Mouse (Mus musculus) olfactory bulb, adult 2 months (tissue): ENCODE measurements around the gene Trpt1. TPM values are rescaled to one million over a fixed set of nuclear protein-coding genes. Genes with fewer than 3 reads are reported as not detected.

Experiments
- H3K27ac ChIP-seq: fragments of 200-500 bp; 2 replicates; pipeline ENCODE4 v1.5.1; 2012; ENCODE audit warnings: low read depth, low read length; ENCODE audit not compliant: insufficient read depth
- H3K4me1 ChIP-seq: fragments of 200-500 bp; 2 replicates; pipeline ENCODE4 v1.6.1; 2012; ENCODE audit warnings: low read length; ENCODE audit not compliant: control insufficient read depth, insufficient read depth
- H3K4me3 ChIP-seq: fragments of 200-500 bp; 2 replicates; pipeline ENCODE4 v1.5.1; 2012; ENCODE audit warnings: mild to moderate bottlenecking, low read depth, low read length, moderate library complexity; ENCODE audit not compliant: insufficient read depth
- CTCF ChIP-seq: fragments of 200-500 bp; IDR thresholded peaks from 2 replicates; pipeline ENCODE4 v1.5.1; 2012; ENCODE audit warnings: low read depth, mild to moderate bottlenecking, low read length, moderate library complexity; ENCODE audit not compliant: insufficient read depth
- POLR2A ChIP-seq: fragments of 200-500 bp; IDR thresholded peaks from 2 replicates; pipeline ENCODE4 v1.6.1; 2012; ENCODE audit warnings: mild to moderate bottlenecking, low read depth, low read length, moderate library complexity; ENCODE audit not compliant: insufficient read depth
- WGBS: fragments of 180-500 bp; shearing (Covaris S2); methylation state at CpG from one replicate; pipeline ENCODE4 v1.1.7; 2018; 5-methylcytosine and 5-hydroxymethylcytosine counted together
- polyA plus RNA-seq: library from polyadenylated mRNA; stranded (reverse); fragments of >200 nt; gene quantifications from 2 replicates; pipeline ENCODE4 v1.2.4, GENCODE M21; 2012; ENCODE audit warnings: low replicate concordance; ENCODE audit not compliant: missing spikeins, insufficient read depth, insufficient read length

Trpt1 gene
- polyA plus RNA-seq, 1 experiment, result not detected

DNA sequence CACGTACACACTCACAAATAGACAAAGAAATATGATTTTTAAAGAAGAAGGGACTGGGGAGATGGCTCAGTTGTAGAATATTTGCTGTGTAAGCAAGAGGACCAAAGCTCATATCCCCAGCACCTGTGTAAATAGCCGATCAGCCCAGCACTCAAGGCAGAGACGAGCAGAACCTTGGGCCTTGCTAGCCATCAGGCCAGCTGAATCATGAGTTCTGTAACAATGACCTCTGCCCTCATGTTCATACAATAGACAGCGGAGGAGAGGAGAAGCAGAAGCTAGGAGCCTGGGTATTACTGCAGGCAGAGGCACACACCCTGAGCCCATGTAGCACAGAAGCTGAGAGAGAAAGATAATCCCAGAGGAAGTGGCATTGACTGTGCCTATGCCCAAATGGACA lies 16.5 kb downstream of the Trpt1 start:
- TF ChIP-seq CTCF (no peak), POLR2A (no peak)
- WGBS, result 87% methylated on average over 4 of the region's 4 CpGs

DNA sequence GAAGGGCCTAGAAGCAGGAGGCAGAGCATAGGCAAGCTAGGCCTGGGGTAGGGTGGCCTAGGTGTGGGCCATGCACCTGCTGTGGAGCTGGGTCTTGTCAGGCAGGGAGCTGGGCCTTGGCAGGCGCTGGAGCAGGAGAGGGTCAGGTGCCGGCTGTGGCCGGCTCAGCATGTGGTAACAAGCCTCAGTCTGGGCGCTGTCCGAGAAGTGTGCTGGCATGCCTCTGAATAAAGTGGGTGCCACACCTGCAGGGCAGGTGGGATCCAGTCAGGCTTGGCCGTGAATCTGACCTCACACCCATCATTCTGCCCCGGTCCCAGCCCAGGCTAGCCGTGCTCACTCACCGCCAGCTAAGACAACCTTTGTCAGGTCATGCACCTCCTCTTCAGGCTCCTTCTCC lies 18.1 kb downstream of the Trpt1 start:
- 87% methylated on average over 9 of the region's 9 CpGs for WGBS
- TF ChIP-seq POLR2A (no peak), CTCF (no peak)
- no peak overlapping the region for H3K27ac ChIP-seq
- H3K4me3 ChIP-seq, result no peak overlapping the region
- H3K4me1 ChIP-seq, result no peaks in the 10 kb centered on the region

More for the DNA sequence above, 16.5 kb downstream of the Trpt1 start:
- H3K27ac ChIP-seq, result no peak overlapping the region
- H3K4me1 ChIP-seq, result no peaks in the 10 kb centered on the region
- no peak overlapping the region for H3K4me3 ChIP-seq

DNA sequence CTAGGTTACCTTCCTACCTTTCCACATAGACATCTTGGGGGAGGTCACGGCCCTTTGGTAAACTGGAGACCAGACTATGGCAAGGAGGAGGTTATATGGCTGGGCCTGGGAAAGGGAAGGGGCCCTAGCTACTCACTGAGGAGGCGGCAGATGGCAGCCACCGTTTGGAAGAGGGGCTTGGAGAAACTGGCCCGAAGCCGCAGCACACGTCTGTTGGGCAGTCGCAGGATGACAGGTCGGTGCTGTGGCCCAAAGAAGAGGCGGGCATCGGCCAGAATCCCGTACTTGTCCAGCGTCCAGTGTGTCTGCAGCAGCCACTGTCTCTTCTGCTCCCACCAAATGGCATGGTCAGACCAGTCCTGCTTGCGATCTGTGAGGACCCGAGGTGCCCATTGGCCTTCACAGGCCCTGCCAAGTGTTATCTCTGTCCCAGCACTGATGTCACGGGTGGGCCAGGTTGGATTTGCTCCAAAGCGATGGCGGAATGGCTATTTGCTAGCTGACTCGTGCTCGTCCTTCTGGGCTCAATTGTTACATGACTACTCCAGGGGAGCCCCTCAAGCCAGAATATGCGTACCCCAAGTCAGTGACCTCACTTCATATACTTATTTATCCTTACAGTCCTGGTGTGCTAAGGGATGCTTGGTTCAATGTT lies 18.7 kb downstream of the Trpt1 start:
- 93% methylated on average over 20 of the region's 20 CpGs for WGBS
- TF ChIP-seq POLR2A (no peak), CTCF (no peak)
- H3K4me1 ChIP-seq, result no peaks in the 10 kb centered on the region
- H3K27ac ChIP-seq, result no peak overlapping the region
- no peak overlapping the region for H3K4me3 ChIP-seq

DNA sequence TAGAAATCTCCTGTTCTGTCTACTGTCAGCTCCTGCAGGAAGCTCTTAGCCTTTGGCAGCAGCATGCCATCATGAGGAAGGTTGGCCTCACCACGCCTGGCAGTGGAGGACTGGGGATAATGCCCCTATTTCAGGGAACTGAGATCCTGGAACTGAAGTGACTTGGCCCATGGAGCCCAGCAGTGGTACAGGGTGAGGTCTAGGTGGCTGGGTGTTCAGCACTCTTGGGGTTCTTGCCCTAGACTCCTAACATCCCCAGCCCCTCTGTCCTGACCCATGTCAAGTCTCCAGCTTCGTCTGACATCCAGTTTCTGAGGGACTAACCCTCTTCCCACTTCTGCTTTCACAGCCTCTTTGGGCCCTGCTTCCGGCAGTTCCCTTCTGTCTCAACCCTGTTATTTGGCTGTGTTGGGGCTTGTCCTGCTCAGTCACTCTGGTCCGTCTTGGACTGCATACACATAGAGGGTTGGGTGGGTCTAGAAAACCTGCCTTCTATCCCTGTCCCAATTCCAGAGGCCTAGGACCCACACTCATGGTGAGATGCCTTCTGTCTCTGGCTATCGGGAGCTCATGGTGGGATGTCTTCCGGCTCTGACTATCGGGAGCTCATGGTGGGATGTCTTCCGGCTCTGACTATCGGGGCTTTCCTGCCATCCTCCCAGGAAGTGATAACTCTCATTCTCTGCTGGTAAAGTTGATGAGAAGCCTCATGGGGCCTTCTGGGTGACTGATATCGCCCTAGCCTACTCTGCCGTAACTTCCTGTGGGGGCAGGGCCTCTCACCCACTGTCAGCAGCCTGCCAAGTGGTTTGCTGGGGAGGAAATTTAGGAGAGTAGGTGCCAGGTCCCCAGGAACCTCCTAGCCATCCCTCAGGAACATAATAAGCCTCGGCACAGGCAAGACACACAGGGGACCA lies 21.9 kb downstream of the Trpt1 start:
- no peak for TF ChIP-seq CTCF
- whole genome bisulfite sequencing, result 83% methylated on average over 12 of the region's 12 CpGs
- Histone ChIP-seq H3K27ac (no peak overlapping the region), H3K4me3 (no peak overlapping the region), H3K4me1 (no peaks in the 10 kb centered on the region)

DNA sequence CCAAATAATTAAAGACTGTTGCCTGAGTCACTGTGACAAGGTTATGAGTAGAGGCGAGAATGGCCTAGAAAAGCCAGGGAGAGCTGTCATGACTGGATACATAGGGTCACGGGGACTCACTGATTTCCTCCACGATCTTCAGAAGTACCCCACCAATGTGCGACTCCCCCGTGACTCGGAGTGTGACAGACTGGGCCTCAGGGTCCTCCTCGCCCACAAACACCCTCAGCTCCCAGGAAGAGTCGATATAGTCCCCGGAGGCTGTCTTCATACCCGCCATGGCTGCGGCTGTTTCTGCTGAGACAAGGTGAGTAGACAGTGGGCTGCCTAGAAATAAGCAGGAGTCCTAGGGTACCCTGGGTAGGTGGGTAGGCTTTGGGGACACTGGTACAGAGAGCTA lies 22.6 kb downstream of the Trpt1 start:
- TF ChIP-seq CTCF, result no peak
- no peak for TF ChIP-seq POLR2A
- Histone ChIP-seq H3K4me3 (no peak overlapping the region), H3K4me1 (no peaks in the 10 kb centered on the region), H3K27ac (no peak overlapping the region)
- 81% methylated on average over 11 of the region's 11 CpGs for WGBS

DNA sequence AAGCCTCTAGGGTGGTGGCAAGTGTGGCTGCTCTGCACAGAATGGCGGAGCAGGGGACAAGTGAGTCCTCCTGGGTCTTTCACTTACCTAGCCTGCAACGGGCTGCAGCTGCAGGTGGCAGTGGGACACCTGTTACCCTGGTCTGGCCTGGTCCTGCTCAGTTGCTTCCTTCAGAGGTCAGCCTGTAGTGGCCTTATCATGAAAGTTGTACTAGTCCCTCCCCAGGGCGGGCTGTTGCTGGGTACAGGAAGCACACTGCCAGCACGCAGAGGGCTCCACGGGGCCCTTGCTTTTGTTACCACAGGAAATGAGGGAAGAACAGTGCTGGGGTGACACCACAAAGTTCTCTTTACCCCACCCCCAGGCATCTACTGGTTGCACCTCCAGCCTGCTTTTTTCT lies 23.3 kb downstream of the Trpt1 start, which contains the start of gene Fermt3:
Gene Fermt3 (minus strand): TSS at position 279 of the 400 bp plus-strand sequence.
- Histone ChIP-seq H3K27ac (0 out of 2 replicates have a peak within 1 kb of the TSS, but pooled peaks have one; percentile 29), H3K4me3 (no peak within 1 kb of the TSS; the same call in 1 of the 2 replicates), H3K4me1 (no peaks in the 10 kb centered on the region)
- TF ChIP-seq CTCF (no peak), POLR2A (no peak)
- WGBS, result 83% methylated on average over 5 of the region's 5 CpGs

DNA sequence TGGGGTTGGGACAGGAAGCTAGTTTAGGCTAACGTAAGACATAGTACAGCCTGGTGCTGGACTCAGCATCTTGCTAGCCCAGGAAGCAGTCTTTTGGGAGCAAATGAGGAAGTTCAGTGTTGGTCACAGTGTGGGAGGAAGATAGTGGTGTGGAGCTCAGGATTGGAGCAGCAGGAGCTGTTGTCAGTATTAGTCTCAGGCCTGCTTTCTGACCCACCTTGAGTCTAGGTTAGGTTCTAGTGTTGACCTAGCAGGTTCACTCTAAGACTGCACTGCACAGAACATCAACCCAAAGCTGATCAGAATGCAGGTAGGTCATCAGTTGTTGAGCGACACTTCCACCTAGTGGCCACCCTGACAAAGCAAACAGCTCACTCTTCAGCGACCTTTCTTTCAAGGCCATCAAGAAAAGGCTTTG lies 24.3 kb downstream of the Trpt1 start:
- Histone ChIP-seq H3K4me1 (no peaks in the 10 kb centered on the region), H3K27ac (no peak overlapping the region), H3K4me3 (no peak overlapping the region)
- WGBS, result 46% methylated on average over 3 of the region's 3 CpGs
- TF ChIP-seq CTCF (no peak), POLR2A (no peak)

DNA sequence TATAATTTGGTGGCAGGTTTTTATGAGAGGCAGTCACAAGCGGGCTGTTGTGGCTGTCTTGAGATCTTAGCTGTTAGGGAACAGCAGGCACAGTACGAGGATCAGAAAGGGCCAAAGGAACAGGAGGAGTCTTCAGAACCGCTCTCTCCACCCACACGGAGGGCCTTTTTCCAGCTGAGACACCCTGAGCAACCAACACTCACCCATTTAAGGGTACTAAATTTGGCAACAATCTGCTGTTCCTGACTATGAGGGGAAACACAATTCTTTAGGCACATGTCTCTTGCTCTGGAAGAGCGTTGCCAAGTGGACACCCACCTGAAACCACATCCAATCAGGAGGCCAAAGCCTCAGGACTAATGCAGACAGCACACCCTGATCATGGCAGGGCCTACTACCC lies 33.6 kb downstream of the Trpt1 start:
- H3K4me3 ChIP-seq, result no peak overlapping the region
- H3K27ac ChIP-seq, result no peak overlapping the region
- peaks cover 9% of the 10 kb centered on the region; the same call in 1 of the 2 replicates for H3K4me1 ChIP-seq
- TF ChIP-seq POLR2A (no peak), CTCF (no peak)
- 46% methylated on average over 5 of the region's 5 CpGs for WGBS

DNA sequence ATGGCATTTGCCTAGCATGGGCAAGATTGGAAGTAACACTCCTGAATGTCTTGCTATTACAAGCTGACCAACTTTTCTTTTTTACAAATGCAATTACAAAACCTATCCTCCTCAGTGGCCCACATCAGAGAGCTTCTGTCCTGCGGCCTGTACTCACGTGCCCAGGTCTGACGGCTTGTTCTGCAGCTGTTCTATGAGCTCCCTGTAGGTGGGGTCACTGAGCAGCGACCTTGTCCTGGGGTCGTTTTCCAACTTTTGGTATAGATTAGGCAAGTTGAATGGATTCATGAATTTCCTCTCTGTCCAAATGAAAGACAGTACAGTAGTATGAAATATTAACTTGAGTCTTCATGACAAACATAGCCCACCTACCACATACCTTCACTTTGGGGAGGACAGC lies 38.1 kb downstream of the Trpt1 start:
- no peak overlapping the region for H3K4me3 ChIP-seq
- H3K27ac ChIP-seq, result no peak overlapping the region
- no peak for TF ChIP-seq POLR2A
- no peak for TF ChIP-seq CTCF
- WGBS, result 93% methylated on average over 5 of the region's 5 CpGs
- peaks cover 10% of the 10 kb centered on the region; the same call in 1 of the 2 replicates for H3K4me1 ChIP-seq
